Mouse (Mus musculus) forebrain, postnatal 0 days (tissue): ENCODE measurements at regions not wholly inside any gene's neighbourhood (a gene's known extent, or its start where the extent isn't known, plus 50 kb on each side); places are given as distances from the start of the nearest gene placed in this dataset.
A peak's percentile ranks its signal among the peaks of the same experiment; 100 is the strongest.

ENCODE experiments used
- ATAC-seq: fragments of 200-750 bp; cut with Nextera tagmentation; 2 replicates; pipeline ENCODE4 v1.8.0; 2017; ENCODE audit warnings: mild to moderate bottlenecking, moderate library complexity
- DNase-seq: peaks from one replicate; pipeline ENCODE4 v3.0.0-alpha.2; 2015
- H3K27ac ChIP-seq: fragments of 300-500 bp; sonication (generic); 2 replicates; pipeline ENCODE4 v1.5.1; 2014; ENCODE audit warnings: low read depth, mild to moderate bottlenecking, antibody characterized with exemption, low read length, moderate library complexity, mixed read lengths
- H3K27me3 ChIP-seq: fragments of 300-500 bp; sonication (generic); 2 replicates; pipeline ENCODE4 v1.6.1; 2014; ENCODE audit warnings: mild to moderate bottlenecking, low read length, mixed read lengths; ENCODE audit not compliant: insufficient read depth
- H3K36me3 ChIP-seq: fragments of 300-500 bp; sonication (generic); 2 replicates; pipeline ENCODE4 v1.6.1; 2014; ENCODE audit warnings: mild to moderate bottlenecking, moderate library complexity; ENCODE audit not compliant: insufficient read depth
- H3K4me1 ChIP-seq: fragments of 300-500 bp; sonication (generic); 2 replicates; pipeline ENCODE4 v1.6.1; 2014; ENCODE audit warnings: antibody characterized with exemption; ENCODE audit not compliant: insufficient read depth
- H3K4me2 ChIP-seq: fragments of 300-500 bp; sonication (generic); 2 replicates; pipeline ENCODE4 v1.6.1; 2014; ENCODE audit warnings: low read depth, mild to moderate bottlenecking, moderate library complexity
- H3K4me3 ChIP-seq: fragments of 300-500 bp; sonication (generic); 2 replicates; pipeline ENCODE4 v1.5.1; 2014; ENCODE audit warnings: low read depth, low read length, mixed read lengths
- H3K9ac ChIP-seq: fragments of 300-500 bp; sonication (generic); 2 replicates; pipeline ENCODE4 v1.6.1; 2014; ENCODE audit warnings: mild to moderate bottlenecking
- H3K9me3 ChIP-seq: fragments of 300-500 bp; sonication (generic); 2 replicates; pipeline ENCODE4 v1.6.1; 2016; ENCODE audit warnings: low read length
- CTCF ChIP-seq: sonication (generic); IDR thresholded peaks from 2 replicates; pipeline ENCODE4 v1.5.1; 2016; ENCODE audit warnings: antibody characterized with exemption, control low read depth, low read depth
- WGBS: fragments of 180-500 bp; shearing (Covaris S2); extraction: QIAGEN DNeasy Blood & Tissue Kit; methylation state at CpG from one replicate; pipeline ENCODE4 v1.1.7; 2014; 5-methylcytosine and 5-hydroxymethylcytosine counted together

DNA sequence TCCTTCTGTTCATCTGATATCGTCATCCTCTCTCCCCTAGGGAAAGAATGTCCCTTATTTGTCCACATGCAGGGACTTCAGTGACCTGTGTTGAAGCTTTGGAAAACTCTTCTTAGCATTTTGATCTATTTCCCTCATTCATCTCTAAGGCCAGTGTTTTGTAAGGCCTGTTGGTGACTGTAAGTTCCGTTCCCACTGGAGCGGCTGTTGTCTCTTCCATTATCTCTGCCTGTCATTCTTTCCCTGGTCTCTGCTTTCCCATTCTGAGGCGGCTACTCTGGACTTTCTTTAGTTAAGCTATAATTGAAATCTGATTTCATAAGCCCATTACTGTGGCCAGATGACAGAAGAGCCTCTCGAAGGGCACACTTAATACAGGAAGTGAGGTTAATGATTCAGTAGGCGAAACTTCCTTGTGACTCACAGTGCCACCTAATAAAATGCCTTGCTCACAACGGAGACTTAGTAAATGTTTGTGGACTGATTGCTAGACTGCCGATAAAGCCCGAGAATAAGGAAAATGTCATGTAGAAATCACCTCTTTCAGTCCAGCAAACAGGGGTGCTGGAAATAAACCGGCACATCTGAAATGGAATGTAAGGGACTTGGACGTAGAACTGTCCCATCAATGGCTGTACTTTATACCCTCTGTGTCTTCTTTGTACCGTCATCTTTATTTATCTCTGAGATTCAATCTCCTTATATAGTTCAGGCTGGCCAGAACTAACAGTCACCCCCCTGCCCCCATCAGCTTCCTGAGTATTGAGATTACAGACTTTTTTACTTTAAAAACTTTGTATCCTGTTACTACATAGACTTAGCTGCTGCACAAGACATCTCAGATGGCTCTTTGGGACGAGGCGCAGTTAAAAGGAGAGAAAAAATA, 250.1 kb downstream of the Klf5 start:
- Histone ChIP-seq H3K4me1 (no peaks in the 10 kb centered on the region), H3K4me3 (no peak overlapping the region), H3K27ac (no peak overlapping the region), H3K27me3 (no peaks in the 10 kb centered on the region), H3K9me3 (no peaks in the 10 kb centered on the region), H3K9ac (no peak overlapping the region), H3K36me3 (no peaks in the 10 kb centered on the region), H3K4me2 (no peak overlapping the region)
- DNase-seq (no peak), ATAC-seq (no peak)
- 91% methylated on average over 14 of the region's 14 CpGs for WGBS
- no peak for TF ChIP-seq CTCF

GRCm38 (mm10) chr14:99564024-99564423, 265.5 kb downstream of the Klf5 start:
- 90% methylated on average over 9 of the region's 9 CpGs for whole genome bisulfite sequencing
- Histone ChIP-seq H3K36me3 (no peaks in the 10 kb centered on the region), H3K9me3 (no peaks in the 10 kb centered on the region), H3K4me3 (no peak overlapping the region), H3K27me3 (no peaks in the 10 kb centered on the region), H3K4me2 (no peak overlapping the region), H3K4me1 (no peaks in the 10 kb centered on the region), H3K27ac (no peak overlapping the region), H3K9ac (no peak overlapping the region)
- DNase-seq (no peak), ATAC-seq (no peak)
- TF ChIP-seq CTCF = no peak

GRCm38 (mm10) chr14:99574146-99574545, 275.7 kb downstream of the Klf5 start:
- Histone ChIP-seq H3K27ac (no peak overlapping the region), H3K9me3 (no peaks in the 10 kb centered on the region), H3K4me1 (no peaks in the 10 kb centered on the region), H3K36me3 (no peaks in the 10 kb centered on the region), H3K9ac (no peak overlapping the region), H3K4me2 (no peak overlapping the region), H3K4me3 (no peak overlapping the region), H3K27me3 (no peaks in the 10 kb centered on the region)
- no peak for TF ChIP-seq CTCF
- WGBS = 89% methylated on average over 2 of the region's 2 CpGs
- DNase-seq (no peak), ATAC-seq (no peak)

GRCm38 (mm10) chr14:99578665-99579064, 280.2 kb downstream of the Klf5 start:
- H3K27ac ChIP-seq = no peak overlapping the region
- no peaks in the 10 kb centered on the region for H3K27me3 ChIP-seq
- no peak for TF ChIP-seq CTCF
- 0 out of 2 replicates have a peak overlapping the region, but pooled peaks have one; percentile 37 for H3K9ac ChIP-seq
- ATAC-seq = peak; percentile 56; the same call in 1 of the 2 replicates
- H3K4me1 ChIP-seq = no peaks in the 10 kb centered on the region
- H3K4me2 ChIP-seq = peak overlapping the region; percentile 39
- H3K9me3 ChIP-seq = no peaks in the 10 kb centered on the region
- H3K4me3 ChIP-seq = peak overlapping the region; percentile 14
- peak; percentile 54 for DNase-seq
- no peaks in the 10 kb centered on the region for H3K36me3 ChIP-seq
- 38% methylated on average over 17 of the region's 17 CpGs for WGBS

GRCm38 (mm10) chr14:99579271-99579759, 280.8 kb downstream of the Klf5 start:
- ATAC-seq (peak; percentile 55; the same call in 1 of the 2 replicates), DNase-seq (peak; percentile 35)
- TF ChIP-seq CTCF = no peak
- Histone ChIP-seq H3K4me1 (no peaks in the 10 kb centered on the region), H3K9me3 (no peaks in the 10 kb centered on the region), H3K27ac (no peak overlapping the region), H3K27me3 (no peaks in the 10 kb centered on the region), H3K9ac (peak overlapping the region; percentile 37), H3K4me3 (no peak overlapping the region), H3K4me2 (peak overlapping the region; percentile 39), H3K36me3 (no peaks in the 10 kb centered on the region)
- WGBS = 22% methylated on average over 10 of the region's 10 CpGs

GRCm38 (mm10) chr14:99579765-99580266, 281.3 kb downstream of the Klf5 start:
- 71% methylated on average over 4 of the region's 4 CpGs for WGBS
- ATAC-seq (no peak), DNase-seq (no peak)
- Histone ChIP-seq H3K4me3 (no peak overlapping the region), H3K27me3 (no peaks in the 10 kb centered on the region), H3K36me3 (no peaks in the 10 kb centered on the region), H3K27ac (no peak overlapping the region; the same call in 1 of the 2 replicates), H3K9me3 (no peaks in the 10 kb centered on the region), H3K4me1 (no peaks in the 10 kb centered on the region), H3K9ac (no peak overlapping the region), H3K4me2 (peak overlapping the region; percentile 39)
- no peak for TF ChIP-seq CTCF

DNA sequence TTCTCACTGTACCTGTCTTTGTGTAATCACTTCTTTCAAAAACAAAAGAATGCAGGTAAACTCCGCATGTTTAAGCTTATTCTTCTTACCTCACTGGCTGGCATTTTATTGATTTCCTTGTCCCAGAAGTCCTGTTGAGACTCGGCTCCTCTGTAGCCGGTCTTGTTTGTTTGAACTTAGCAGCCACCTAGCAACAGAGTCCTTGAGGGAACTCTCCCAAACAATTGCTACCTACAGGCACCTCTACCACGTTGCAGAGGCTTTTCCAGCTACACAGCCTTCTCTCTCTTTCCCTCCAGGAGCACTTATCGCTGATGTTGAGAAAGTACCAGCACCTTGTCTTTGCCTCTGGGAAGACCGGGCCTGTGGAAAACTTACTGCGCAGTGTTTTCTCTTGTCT, 285.7 kb downstream of the Klf5 start:
- H3K9me3 ChIP-seq = no peaks in the 10 kb centered on the region
- no peaks in the 10 kb centered on the region for H3K36me3 ChIP-seq
- H3K27ac ChIP-seq = no peak overlapping the region
- no peaks in the 10 kb centered on the region for H3K27me3 ChIP-seq
- no peaks in the 10 kb centered on the region for H3K4me1 ChIP-seq
- DNase-seq = no peak
- H3K9ac ChIP-seq = no peak overlapping the region
- no peak overlapping the region for H3K4me2 ChIP-seq
- TF ChIP-seq CTCF = no peak
- H3K4me3 ChIP-seq = no peak overlapping the region
- ATAC-seq = no peak
- WGBS = 63% methylated on average over 7 of the region's 7 CpGs
